Mouse (Mus musculus) adrenal gland, postnatal 36 days (tissue): Measurements from ENCODE around the gene Sgsm3. TPM values are rescaled to one million over a fixed set of nuclear protein-coding genes. Genes with fewer than 3 reads are reported as not detected.
A peak's percentile ranks its signal among the peaks of the same experiment; 100 is the strongest.
"Not testable (repeated sequence)": the region's sequence is repeated elsewhere in the genome, so short reads cannot be mapped to it uniquely, and the experiment has no call there.

Experiments used
- DNase-seq, 2 experiments: peaks; one replicate each; pipeline ENCODE4 v3.0.0; 2021; ENCODE audit warnings: mixed read lengths in 1 of 2
- long read RNA-seq, 2 experiments: library from polyadenylated mRNA; stranded (forward); transcript quantifications; one replicate each; pipeline ENCODE4 v2.0.0; 2021; ENCODE audit warnings: borderline sequencing depth in 2 of 2
- total RNA-seq, 2 experiments: library from RNA; stranded (reverse); gene quantifications; 2 replicates each; pipeline ENCODE4 v1.2.3; 2021

Sgsm3 gene
- 10 to 100 TPM; 15.9 to 23.8 TPM for total RNA-seq
- long read RNA-seq, experiment 1, transcript Sgsm3-208 (22 exons, 2,997 nt): major isoform, 18 of 31 reads
- long read RNA-seq, experiment 1, partial matches to known transcripts: 5 of 31 reads
- long read RNA-seq, experiment 1, other reads (novel, unspliced or antisense): 8 of 31 reads
- long read RNA-seq, experiment 2, transcript Sgsm3-208 (22 exons, 2,997 nt): major isoform, 11 of 19 reads
- long read RNA-seq, experiment 2, partial matches to known transcripts: 0 of 19 reads
- long read RNA-seq, experiment 2, other reads (novel, unspliced or antisense): 7 of 19 reads

GRCm38 (mm10) chr15:80977620-80978334, at the start of gene Sgsm3:
TSS of gene Sgsm3 (plus strand) at chr15:80977765.
- DNase-seq: peak; percentile 91 to 93

GRCm38 (mm10) chr15:80928811-80929355, 48.7 kb upstream of the Sgsm3 start:
- no peak for DNase-seq

- DNase-seq: no peak
These were observed 47.5 kb upstream of the Sgsm3 start for GRCm38 (mm10) chr15:80930048-80930571.

- not testable (repeated sequence) for DNase-seq
These were observed 46.8 kb upstream of the Sgsm3 start for GRCm38 (mm10) chr15:80930676-80931320.

GRCm38 (mm10) chr15:80931345-80931960, 46.1 kb upstream of the Sgsm3 start:
- no peak for DNase-seq

- DNase-seq: no peak
These were observed 42.7 kb upstream of the Sgsm3 start for GRCm38 (mm10) chr15:80934841-80935240.

- DNase-seq: no peak
These were observed 40.9 kb upstream of the Sgsm3 start for GRCm38 (mm10) chr15:80936686-80937085.

GRCm38 (mm10) chr15:80938615-80939014, 39.0 kb upstream of the Sgsm3 start:
- no peak for DNase-seq

GRCm38 (mm10) chr15:80939401-80939800, 38.2 kb upstream of the Sgsm3 start:
- DNase-seq: no peak

- no peak for DNase-seq
These were observed 36.0 kb upstream of the Sgsm3 start for GRCm38 (mm10) chr15:80941468-80942040.

- peak; percentile 44 to 68 for DNase-seq
These were observed 31.7 kb upstream of the Sgsm3 start for GRCm38 (mm10) chr15:80945851-80946250.

- peak; percentile 92 for DNase-seq
These were observed 29.1 kb upstream of the Sgsm3 start, which contains the start of gene Adsl for GRCm38 (mm10) chr15:80948145-80949135. TSS of gene Adsl (plus strand) at chr15:80948490.

GRCm38 (mm10) chr15:80949431-80949830, 28.1 kb upstream of the Sgsm3 start:
- no peak for DNase-seq

- no peak for DNase-seq
These were observed 27.5 kb upstream of the Sgsm3 start for GRCm38 (mm10) chr15:80950055-80950454.

- DNase-seq: no peak
These were observed 23.6 kb upstream of the Sgsm3 start for GRCm38 (mm10) chr15:80953971-80954370.

GRCm38 (mm10) chr15:80954861-80955260, 22.7 kb upstream of the Sgsm3 start:
- DNase-seq: no peak

GRCm38 (mm10) chr15:80955836-80956438, 21.6 kb upstream of the Sgsm3 start:
- no peak for DNase-seq

- DNase-seq: no peak
These were observed 8.2 kb upstream of the Sgsm3 start for GRCm38 (mm10) chr15:80969371-80969770.

GRCm38 (mm10) chr15:80974311-80974710, 3.3 kb upstream of the Sgsm3 start:
- DNase-seq: no peak

- no peak for DNase-seq
These were observed 1.9 kb upstream of the Sgsm3 start for GRCm38 (mm10) chr15:80975666-80976065.
